Mouse (Mus musculus) hindbrain, embryonic 12.5 days (tissue): Measurements from ENCODE around the gene Knl1. TPM values are rescaled to one million over a fixed set of nuclear protein-coding genes. Genes with fewer than 3 reads are reported as not detected.
A peak's percentile ranks its signal among the peaks of the same experiment; 100 is the strongest.

Experiments
- ATAC-seq: fragments of 200-750 bp; cut with Nextera tagmentation; 2 replicates; pipeline ENCODE4 v1.8.0; 2017; ENCODE audit warnings: moderate TSS enrichment; ENCODE audit not compliant: low FRiP score
- H3K27ac ChIP-seq: fragments of 300-500 bp; sonication (generic); 2 replicates; pipeline ENCODE4 v1.5.1; 2016; ENCODE audit warnings: mild to moderate bottlenecking
- H3K27me3 ChIP-seq: fragments of 300-500 bp; sonication (generic); 2 replicates; pipeline ENCODE4 v1.6.1; 2016; ENCODE audit warnings: mild to moderate bottlenecking
- H3K36me3 ChIP-seq: fragments of 300-500 bp; sonication (generic); 2 replicates; pipeline ENCODE4 v1.6.1; 2016; ENCODE audit warnings: mild to moderate bottlenecking
- H3K4me1 ChIP-seq: fragments of 300-500 bp; sonication (generic); 2 replicates; pipeline ENCODE4 v1.6.1; 2016
- H3K4me2 ChIP-seq: fragments of 300-500 bp; sonication (generic); replicated peaks from 2 replicates; pipeline ENCODE4 v1.6.1; 2016; ENCODE audit warnings: mild to moderate bottlenecking
- H3K4me3 ChIP-seq: fragments of 300-500 bp; sonication (generic); 2 replicates; pipeline ENCODE4 v1.5.1; 2016; ENCODE audit warnings: mild to moderate bottlenecking
- H3K9ac ChIP-seq: fragments of 300-500 bp; sonication (generic); 2 replicates; pipeline ENCODE4 v1.6.1; 2016; ENCODE audit warnings: mild to moderate bottlenecking, moderate library complexity
- H3K9me3 ChIP-seq: fragments of 300-500 bp; sonication (generic); replicated peaks from 2 replicates; pipeline ENCODE4 v1.6.1; 2016; ENCODE audit warnings: mild to moderate bottlenecking
- WGBS: fragments of 180-500 bp; shearing (Covaris S2); methylation state at CpG from one replicate; pipeline ENCODE4 v1.1.7; 2016; 5-methylcytosine and 5-hydroxymethylcytosine counted together
- polyA plus RNA-seq: library from polyadenylated mRNA; unstranded; fragments of >200 nt; fragmentation: Nextera tagmentation; extraction: Ambion mirVana; gene quantifications from 2 replicates; pipeline ENCODE4 v1.2.1, GENCODE M21; 2016

Knl1 gene
- polyA plus RNA-seq, 1 experiment from 2014 or later = 37.8 TPM

GRCm38 (mm10) chr2:119019538-119019937, 27.4 kb upstream of the Knl1 start:
- Histone ChIP-seq H3K4me3 (no peak overlapping the region), H3K27me3 (no peaks in the 10 kb centered on the region), H3K9ac (no peak overlapping the region), H3K36me3 (peaks cover 46% of the 10 kb centered on the region), H3K4me1 (peaks cover 12% of the 10 kb centered on the region), H3K4me2 (no peak overlapping the region), H3K27ac (peak overlapping the region; percentile 85), H3K9me3 (no peaks in the 10 kb centered on the region; the same call in 1 of the 2 replicates)
- 54% methylated on average over 4 of the region's 4 CpGs for WGBS
- no peak; the same call in 1 of the 2 replicates for ATAC-seq

GRCm38 (mm10) chr2:119023154-119023660, 23.7 kb upstream of the Knl1 start:
- Histone ChIP-seq H3K4me1 (peaks cover 12% of the 10 kb centered on the region), H3K27ac (no peak overlapping the region), H3K9ac (no peak overlapping the region), H3K9me3 (no peaks in the 10 kb centered on the region), H3K36me3 (peaks cover 43% of the 10 kb centered on the region), H3K27me3 (no peaks in the 10 kb centered on the region), H3K4me3 (no peak overlapping the region), H3K4me2 (no peak overlapping the region)
- no peak for ATAC-seq
- 96% methylated on average over 6 of the region's 6 CpGs for WGBS

- WGBS = 77% methylated on average over 9 of the region's 9 CpGs
- H3K4me3 ChIP-seq = no peak overlapping the region
- H3K27me3 ChIP-seq = no peaks in the 10 kb centered on the region
- H3K4me2 ChIP-seq = no peak overlapping the region
- H3K4me1 ChIP-seq = peaks cover 8% of the 10 kb centered on the region
- ATAC-seq = no peak
- H3K9ac ChIP-seq = no peak overlapping the region
- H3K9me3 ChIP-seq = no peaks in the 10 kb centered on the region
- H3K36me3 ChIP-seq = peaks cover 39% of the 10 kb centered on the region
- no peak overlapping the region for H3K27ac ChIP-seq
Measured at GRCm38 (mm10) chr2:119024536-119025238, 22.2 kb upstream of the Knl1 start.

GRCm38 (mm10) chr2:119025239-119025616, 21.7 kb upstream of the Knl1 start:
- Histone ChIP-seq H3K27me3 (no peaks in the 10 kb centered on the region), H3K4me2 (no peak overlapping the region), H3K36me3 (peaks cover 35% of the 10 kb centered on the region), H3K27ac (no peak overlapping the region), H3K9me3 (no peaks in the 10 kb centered on the region), H3K9ac (no peak overlapping the region), H3K4me1 (peaks cover 8% of the 10 kb centered on the region), H3K4me3 (no peak overlapping the region)
- no peak for ATAC-seq
- WGBS = 78% methylated on average over 4 of the region's 4 CpGs

GRCm38 (mm10) chr2:119026951-119027350, 20.0 kb upstream of the Knl1 start:
- no peaks in the 10 kb centered on the region for H3K27me3 ChIP-seq
- H3K4me3 ChIP-seq = no peak overlapping the region
- no peak overlapping the region for H3K9ac ChIP-seq
- H3K27ac ChIP-seq = no peak overlapping the region
- peaks cover 8% of the 10 kb centered on the region for H3K4me1 ChIP-seq
- no peak overlapping the region for H3K4me2 ChIP-seq
- H3K36me3 ChIP-seq = peaks cover 21% of the 10 kb centered on the region
- no peak for ATAC-seq
- no peaks in the 10 kb centered on the region for H3K9me3 ChIP-seq
- 92% methylated on average over 4 of the region's 4 CpGs for WGBS

- Histone ChIP-seq H3K9ac (peak within 1 kb of the TSS; percentile 77), H3K4me2 (peak within 1 kb of the TSS; percentile 87), H3K27ac (no peak within 1 kb of the TSS), H3K4me3 (peak within 1 kb of the TSS; percentile 62), H3K9me3 (no peaks in the 10 kb centered on the region), H3K4me1 (peaks cover 8% of the 10 kb centered on the region), H3K27me3 (no peaks in the 10 kb centered on the region), H3K36me3 (0 out of 2 replicates have a peak, but pooled peaks cover 6% of the 10 kb centered on the region)
- peak; percentile 96 for ATAC-seq
- 1% methylated on average over 28 of the region's 28 CpGs for WGBS
Measured at GRCm38 (mm10) chr2:119028941-119029551, 17.9 kb upstream of the Knl1 start, which contains the start of gene Ccdc32. Ccdc32 (minus strand) TSS chr2:119029393.

- WGBS = 74% methylated on average over 4 of the region's 4 CpGs
- peaks cover 18% of the 10 kb centered on the region for H3K4me1 ChIP-seq
- H3K9ac ChIP-seq = no peak overlapping the region
- peaks cover 7% of the 10 kb centered on the region; the same call in 1 of the 2 replicates for H3K36me3 ChIP-seq
- H3K9me3 ChIP-seq = no peaks in the 10 kb centered on the region
- no peak overlapping the region for H3K4me2 ChIP-seq
- H3K4me3 ChIP-seq = no peak overlapping the region
- no peaks in the 10 kb centered on the region for H3K27me3 ChIP-seq
- H3K27ac ChIP-seq = no peak overlapping the region
- ATAC-seq = no peak
Measured at GRCm38 (mm10) chr2:119032191-119032590, 14.7 kb upstream of the Knl1 start.

GRCm38 (mm10) chr2:119034656-119035396, 12.1 kb upstream of the Knl1 start, which contains the start of gene Rpusd2:
Rpusd2 (plus strand) TSS chr2:119034790.
- Histone ChIP-seq H3K27me3 (no peaks in the 10 kb centered on the region), H3K4me3 (peak within 1 kb of the TSS; percentile 91), H3K4me1 (peaks cover 11% of the 10 kb centered on the region), H3K4me2 (peak within 1 kb of the TSS; percentile 73), H3K27ac (peak within 1 kb of the TSS; percentile 94), H3K36me3 (peaks cover 28% of the 10 kb centered on the region), H3K9me3 (no peaks in the 10 kb centered on the region), H3K9ac (peak within 1 kb of the TSS; percentile 90)
- under 1% methylated on average over 49 of the region's 49 CpGs for whole genome bisulfite sequencing
- peak; percentile 98 for ATAC-seq

GRCm38 (mm10) chr2:119035397-119035745, 11.5 kb upstream of the Knl1 start:
- peaks cover 31% of the 10 kb centered on the region for H3K36me3 ChIP-seq
- H3K4me2 ChIP-seq = peak overlapping the region; percentile 73
- no peaks in the 10 kb centered on the region for H3K9me3 ChIP-seq
- H3K4me1 ChIP-seq = peaks cover 11% of the 10 kb centered on the region
- H3K9ac ChIP-seq = peak overlapping the region; percentile 90
- H3K27ac ChIP-seq = peak overlapping the region; percentile 94
- ATAC-seq = no peak
- 12% methylated on average over 7 of the region's 7 CpGs for WGBS
- H3K4me3 ChIP-seq = peak overlapping the region; percentile 91
- H3K27me3 ChIP-seq = no peaks in the 10 kb centered on the region

- Histone ChIP-seq H3K4me3 (no peak overlapping the region), H3K4me2 (no peak overlapping the region), H3K27me3 (no peaks in the 10 kb centered on the region), H3K9ac (no peak overlapping the region), H3K9me3 (no peaks in the 10 kb centered on the region), H3K27ac (no peak overlapping the region), H3K36me3 (peaks cover 35% of the 10 kb centered on the region), H3K4me1 (peaks cover 4% of the 10 kb centered on the region; the same call in 1 of the 2 replicates)
- no peak for ATAC-seq
- 58% methylated on average over 4 of the region's 4 CpGs for WGBS
Measured at GRCm38 (mm10) chr2:119040882-119041281, 6.0 kb upstream of the Knl1 start.

GRCm38 (mm10) chr2:119045163-119045562, 1.8 kb upstream of the Knl1 start:
- no peak overlapping the region for H3K27ac ChIP-seq
- ATAC-seq = no peak
- no peak overlapping the region for H3K4me2 ChIP-seq
- H3K27me3 ChIP-seq = no peaks in the 10 kb centered on the region
- no peak overlapping the region for H3K4me3 ChIP-seq
- 73% methylated on average over 2 of the region's 2 CpGs for WGBS
- H3K4me1 ChIP-seq = peaks cover 9% of the 10 kb centered on the region
- H3K36me3 ChIP-seq = peaks cover 5% of the 10 kb centered on the region; the same call in 1 of the 2 replicates
- H3K9ac ChIP-seq = no peak overlapping the region
- H3K9me3 ChIP-seq = no peaks in the 10 kb centered on the region

- Histone ChIP-seq H3K9me3 (no peaks in the 10 kb centered on the region), H3K4me2 (peak overlapping the region; percentile 65), H3K4me3 (peak overlapping the region; percentile 79), H3K9ac (peak overlapping the region; percentile 59), H3K4me1 (peaks cover 9% of the 10 kb centered on the region), H3K27me3 (no peaks in the 10 kb centered on the region), H3K36me3 (no peaks in the 10 kb centered on the region), H3K27ac (no peak overlapping the region)
- 27% methylated on average over 4 of the region's 4 CpGs for WGBS
- no peak for ATAC-seq
Measured at GRCm38 (mm10) chr2:119047849-119048248, 930 bp downstream of the Knl1 start.
